Mouse (Mus musculus): Measurements from ENCODE around the gene Hypk.
A peak's percentile ranks its signal among the peaks of the same experiment; 100 is the strongest.

Hypk gene

GRCm38 (mm10) chr2:121452990-121453389 is at the start of gene Hypk:
Hypk (plus strand) TSS chr2:121453290.
- DNase-seq (ENCODE audit: low read depth, low spot score), result no peak

GRCm38 (mm10) chr2:121403296-121403695 is 49.8 kb upstream of the Hypk start:
- no peak for DNase-seq (ENCODE audit: low read depth, low spot score)

- DNase-seq (ENCODE audit: low read depth, low spot score), result no peak
Measured at GRCm38 (mm10) chr2:121408160-121408559, 44.9 kb upstream of the Hypk start.

GRCm38 (mm10) chr2:121412843-121413386 is 40.2 kb upstream of the Hypk start:
- no peak for DNase-seq (ENCODE audit: low read depth, low spot score)

- peak; percentile 88 for DNase-seq (ENCODE audit: low read depth, low spot score)
Measured at GRCm38 (mm10) chr2:121413387-121414042, 39.6 kb upstream of the Hypk start, which contains the start of the genes Pdia3 and Catsper2. Pdia3 (plus strand) TSS chr2:121413775. Catsper2 (minus strand) TSS chr2:121413792.

- no peak for DNase-seq (ENCODE audit: low read depth, low spot score)
Measured at GRCm38 (mm10) chr2:121414139-121414685, 38.9 kb upstream of the Hypk start.

- no peak for DNase-seq (ENCODE audit: low read depth, low spot score)
Measured at GRCm38 (mm10) chr2:121415103-121415502, 38.0 kb upstream of the Hypk start.

GRCm38 (mm10) chr2:121415591-121415990 is 37.5 kb upstream of the Hypk start:
- no peak for DNase-seq (ENCODE audit: low read depth, low spot score)

GRCm38 (mm10) chr2:121416356-121416755 is 36.7 kb upstream of the Hypk start:
- DNase-seq (ENCODE audit: low read depth, low spot score), result no peak

GRCm38 (mm10) chr2:121418476-121418875 is 34.6 kb upstream of the Hypk start:
- no peak for DNase-seq (ENCODE audit: low read depth, low spot score)

GRCm38 (mm10) chr2:121423166-121423565 is 29.9 kb upstream of the Hypk start:
- DNase-seq (ENCODE audit: low read depth, low spot score), result no peak

- no peak for DNase-seq (ENCODE audit: low read depth, low spot score)
Measured at GRCm38 (mm10) chr2:121425890-121426289, 27.2 kb upstream of the Hypk start.

GRCm38 (mm10) chr2:121434854-121435253 is 18.2 kb upstream of the Hypk start:
- DNase-seq (ENCODE audit: low read depth, low spot score), result no peak

GRCm38 (mm10) chr2:121439746-121440145 is 13.3 kb upstream of the Hypk start:
- DNase-seq (ENCODE audit: low read depth, low spot score), result no peak

- no peak for DNase-seq (ENCODE audit: low read depth, low spot score)
Measured at GRCm38 (mm10) chr2:121440834-121441605, 12.1 kb upstream of the Hypk start.

- DNase-seq (ENCODE audit: low read depth, low spot score), result no peak
Measured at GRCm38 (mm10) chr2:121441800-121442199, 11.3 kb upstream of the Hypk start.

- no peak for DNase-seq (ENCODE audit: low read depth, low spot score)
Measured at GRCm38 (mm10) chr2:121442259-121443067, 10.6 kb upstream of the Hypk start.

GRCm38 (mm10) chr2:121443068-121443349 is 10.1 kb upstream of the Hypk start:
- DNase-seq (ENCODE audit: low read depth, low spot score), result no peak

GRCm38 (mm10) chr2:121444178-121444577 is 8.9 kb upstream of the Hypk start, which contains the start of gene Ell3:
Ell3 (minus strand) TSS chr2:121444278.
- DNase-seq (ENCODE audit: low read depth, low spot score), result no peak

- DNase-seq (ENCODE audit: low read depth, low spot score), result no peak
Measured at GRCm38 (mm10) chr2:121445117-121445516, 8.0 kb upstream of the Hypk start.

GRCm38 (mm10) chr2:121446506-121446905 is 6.6 kb upstream of the Hypk start:
- no peak for DNase-seq (ENCODE audit: low read depth, low spot score)

GRCm38 (mm10) chr2:121447006-121447405 is 6.1 kb upstream of the Hypk start:
- DNase-seq (ENCODE audit: low read depth, low spot score), result no peak

All from telencephalon, adult 2 months (tissue).